Mouse (Mus musculus): ENCODE measurements around the gene Apobec1.
"Not testable (repeated sequence)": the region's sequence is repeated elsewhere in the genome, so short reads cannot be mapped to it uniquely, and the experiment has no call there.

Apobec1 gene

DNA sequence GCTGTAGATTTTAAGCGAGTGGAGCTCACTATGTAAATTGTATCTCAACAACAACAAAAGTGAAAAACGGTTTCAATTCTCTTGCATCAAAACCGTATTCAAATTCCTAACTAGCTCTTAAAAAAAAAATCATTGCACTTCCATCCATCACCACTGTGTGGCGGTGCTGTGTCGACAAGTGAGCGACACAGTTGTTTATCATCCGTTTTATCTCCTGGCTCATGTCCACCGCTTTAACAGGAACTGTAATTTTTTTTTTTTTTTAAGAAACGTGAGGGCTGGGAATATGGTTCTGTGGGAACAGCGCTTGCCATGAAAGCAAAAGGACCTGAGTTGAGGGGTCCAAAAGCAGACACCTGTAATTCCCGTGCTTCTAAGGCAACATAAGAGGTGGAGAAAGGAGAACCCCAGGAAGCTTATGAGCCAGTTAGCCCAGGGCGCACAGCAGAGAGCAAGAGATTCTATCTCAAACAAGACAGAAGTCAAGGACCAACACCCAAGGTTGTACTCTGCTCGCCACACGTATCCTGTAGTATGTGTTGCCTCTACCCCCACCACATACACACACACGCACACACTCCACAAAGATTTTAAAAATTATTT, 45.2 kb downstream of the Apobec1 start:
- DNase-seq: peak; percentile 84

DNA sequence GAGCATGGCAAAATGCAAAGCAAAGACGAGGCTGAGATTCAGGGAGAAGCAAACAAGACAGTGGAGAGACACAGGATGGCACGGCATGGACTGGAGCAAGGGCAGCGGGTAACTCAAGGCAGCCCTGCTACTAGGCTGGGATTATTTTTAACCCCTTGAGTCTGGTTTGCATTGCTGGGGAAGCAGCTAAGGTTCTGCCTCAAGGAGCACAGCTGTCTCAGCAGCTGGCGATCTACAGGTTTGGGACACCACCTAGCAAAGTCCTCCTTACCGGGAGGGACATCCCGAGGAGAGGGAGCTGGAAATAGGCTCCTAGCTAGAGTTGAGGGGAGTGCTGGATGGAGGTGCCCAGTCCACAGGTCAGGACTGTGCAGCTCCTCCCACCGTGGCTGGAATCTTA, 47.0 kb downstream of the Apobec1 start:
- DNase-seq: no peak

DNA sequence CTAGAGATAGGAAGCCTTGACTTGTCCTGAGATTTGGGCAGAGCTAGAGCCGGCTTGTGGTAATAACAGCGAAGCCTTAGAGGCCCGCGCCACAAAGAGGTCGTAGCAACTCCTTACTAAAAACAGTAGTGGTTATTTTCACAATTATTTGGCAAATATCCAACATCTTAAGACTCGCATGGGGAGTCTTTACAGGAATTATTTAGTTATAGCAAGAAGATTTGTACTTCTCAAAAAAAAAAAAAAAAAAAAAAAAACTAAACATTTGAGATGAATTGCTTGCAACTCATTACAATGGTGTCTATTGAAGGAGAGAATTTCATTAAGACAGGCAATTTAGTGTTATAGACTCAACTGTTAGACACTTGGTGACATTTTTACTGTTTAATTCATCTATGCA, 48.1 kb downstream of the Apobec1 start:
- DNase-seq: no peak

DNA sequence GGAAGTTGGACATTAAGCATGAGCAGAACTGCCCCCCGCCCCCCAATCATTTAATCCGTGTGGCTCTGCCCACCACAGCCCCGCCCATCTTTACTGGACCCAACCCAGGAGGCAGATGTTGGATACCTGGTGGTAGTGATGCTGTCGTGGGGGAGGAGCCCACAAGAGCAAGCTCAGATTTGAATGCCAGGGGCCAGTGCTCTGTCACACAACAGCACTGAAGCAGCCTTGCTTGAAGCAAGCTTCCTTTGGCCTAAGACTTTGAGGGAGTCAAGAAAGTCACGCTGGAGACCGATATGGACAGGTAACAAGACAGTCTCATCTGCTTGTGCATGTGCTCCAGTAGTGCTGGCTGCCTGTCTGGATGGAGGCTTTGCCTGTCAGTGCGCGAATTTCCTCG, 48.6 kb downstream of the Apobec1 start, which contains the start of gene Aicda:
Aicda (plus strand) TSS at position 196 of the 400 bp plus-strand sequence.
- no peak for DNase-seq

GRCm38 (mm10) chr6:122545948-122546347, 56.3 kb downstream of the Apobec1 start:
- no peak for DNase-seq

GRCm38 (mm10) chr6:122545289-122545882, 56.9 kb downstream of the Apobec1 start:
- DNase-seq: no peak

DNA sequence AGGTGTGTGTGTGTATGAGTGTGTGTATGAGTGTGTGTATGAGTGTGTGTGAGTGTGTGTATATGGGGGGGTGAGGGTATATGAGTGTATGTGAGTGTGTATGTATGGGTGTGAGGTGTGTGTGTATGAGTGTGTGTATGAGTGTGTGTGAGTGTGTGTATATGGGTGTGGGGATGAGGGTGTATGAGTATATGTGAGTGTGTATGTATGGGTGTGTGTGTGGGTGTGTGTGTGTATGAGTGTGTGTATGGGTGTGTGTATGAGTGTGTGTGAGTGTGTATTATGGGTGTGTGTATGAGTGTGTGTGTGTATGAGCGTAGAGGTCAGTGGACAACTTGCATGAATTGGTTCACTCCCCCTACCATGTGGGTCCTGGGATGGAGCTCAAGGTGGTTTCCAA, 57.6 kb downstream of the Apobec1 start:
- no peak for DNase-seq

- no peak for DNase-seq
Observed at GRCm38 (mm10) chr6:122543574-122543973, 58.7 kb downstream of the Apobec1 start.

DNA sequence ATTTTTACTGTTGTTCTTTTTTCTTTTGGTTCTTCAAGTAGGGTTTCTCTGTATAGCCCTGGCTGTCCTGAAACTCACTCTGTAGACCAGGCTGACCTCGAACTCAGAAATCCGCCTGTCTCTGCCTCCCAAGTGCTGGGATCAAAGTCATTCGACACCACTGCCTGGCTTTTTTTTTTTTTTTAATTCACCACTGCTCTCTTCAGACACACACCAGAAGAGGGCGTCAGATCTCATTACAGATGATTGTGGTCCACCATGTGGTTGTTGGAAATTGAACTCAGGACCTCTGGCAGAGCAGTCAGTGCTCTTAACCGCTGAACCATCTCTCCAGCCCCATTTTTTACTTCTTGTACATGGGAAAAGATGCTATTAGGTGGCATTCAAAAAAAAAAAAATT, 59.8 kb downstream of the Apobec1 start:
- not testable (repeated sequence) for DNase-seq

- no peak for DNase-seq
Observed at GRCm38 (mm10) chr6:122539564-122539963, 62.7 kb downstream of the Apobec1 start.

GRCm38 (mm10) chr6:122534032-122534431, 68.2 kb downstream of the Apobec1 start:
- DNase-seq: no peak

DNA sequence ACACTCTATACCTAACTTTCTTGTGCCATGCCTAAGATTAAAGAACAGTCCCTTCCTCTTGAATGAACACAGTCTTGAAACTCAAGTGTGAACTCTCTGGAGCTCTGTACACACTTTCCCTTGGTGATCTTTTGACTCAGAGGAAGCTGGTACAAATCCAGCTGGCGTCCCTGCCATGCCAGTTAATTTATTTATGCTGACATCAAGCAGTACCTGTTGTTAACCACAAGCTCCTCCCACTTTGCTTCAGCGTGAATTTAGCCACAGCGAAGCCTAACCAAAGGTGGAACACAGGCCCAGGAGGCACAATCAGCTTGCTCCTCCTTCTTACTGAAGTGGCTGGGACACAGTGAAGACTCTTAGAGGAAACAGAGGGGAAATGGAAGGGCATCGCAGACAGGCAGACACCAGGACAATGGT, 69.4 kb downstream of the Apobec1 start:
- DNase-seq: peak; percentile 28

- no peak for DNase-seq
Observed at GRCm38 (mm10) chr6:122531466-122532174, 70.6 kb downstream of the Apobec1 start.

- DNase-seq: no peak
Observed at GRCm38 (mm10) chr6:122528136-122528535, 74.1 kb downstream of the Apobec1 start.
